Mouse (Mus musculus): ENCODE data around the gene Abca14.

Abca14 gene

DNA sequence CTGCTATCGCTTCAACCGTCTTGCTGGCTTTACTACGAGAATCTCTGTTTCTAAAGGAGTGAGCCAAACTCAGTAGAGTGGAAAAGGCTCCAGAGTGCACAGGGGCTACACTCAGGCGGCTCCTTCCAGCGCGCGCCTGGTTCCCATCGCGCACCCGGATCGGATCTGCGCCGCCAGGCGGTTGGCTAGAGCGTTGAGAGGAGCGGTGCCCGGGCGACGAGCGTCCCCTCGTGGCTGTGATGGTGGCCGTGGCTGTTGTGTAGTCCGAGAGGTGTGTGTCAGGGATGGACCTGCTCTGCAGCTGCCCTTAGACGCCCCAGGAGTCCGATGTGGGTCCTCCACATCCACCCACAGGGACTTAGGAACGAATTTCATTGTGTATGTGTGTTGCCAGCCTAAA, at the start of gene Abca14:
Gene Abca14 (plus strand): TSS at position 173 of the 400 bp plus-strand sequence.
- peak in 1 of 2 experiments; percentile 15 for DNase-seq (ENCODE audit: low spot score in 2 of 2)

DNA sequence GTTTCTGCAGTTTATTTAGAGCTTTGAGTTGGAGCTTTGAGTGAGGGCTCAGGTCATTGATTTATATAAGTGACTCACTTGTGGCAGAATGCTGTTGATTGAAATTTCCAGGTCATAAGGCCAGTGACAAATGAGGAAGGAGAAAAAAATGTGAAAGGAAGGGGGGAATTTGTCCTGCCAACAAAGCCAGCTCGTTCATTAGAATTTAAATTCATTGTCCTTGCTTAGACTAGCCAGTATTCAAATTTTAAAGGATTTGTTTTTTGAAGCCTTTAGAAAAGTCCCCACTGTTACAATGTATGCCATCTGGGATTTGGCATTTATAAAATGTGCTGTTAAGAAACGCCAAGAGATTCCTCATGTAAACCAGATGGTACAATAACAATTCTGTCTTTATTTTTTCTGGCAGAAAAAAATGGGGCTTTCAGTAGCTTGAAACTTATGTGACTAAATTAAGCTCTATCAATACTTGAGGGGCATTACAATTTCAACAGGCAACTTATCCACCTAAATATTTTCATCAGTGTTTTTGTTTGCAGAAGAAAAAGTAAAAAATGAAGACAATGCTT, 46.8 kb upstream of the Abca14 start:
- no peak for DNase-seq (ENCODE audit: low spot score in 2 of 2)

DNA sequence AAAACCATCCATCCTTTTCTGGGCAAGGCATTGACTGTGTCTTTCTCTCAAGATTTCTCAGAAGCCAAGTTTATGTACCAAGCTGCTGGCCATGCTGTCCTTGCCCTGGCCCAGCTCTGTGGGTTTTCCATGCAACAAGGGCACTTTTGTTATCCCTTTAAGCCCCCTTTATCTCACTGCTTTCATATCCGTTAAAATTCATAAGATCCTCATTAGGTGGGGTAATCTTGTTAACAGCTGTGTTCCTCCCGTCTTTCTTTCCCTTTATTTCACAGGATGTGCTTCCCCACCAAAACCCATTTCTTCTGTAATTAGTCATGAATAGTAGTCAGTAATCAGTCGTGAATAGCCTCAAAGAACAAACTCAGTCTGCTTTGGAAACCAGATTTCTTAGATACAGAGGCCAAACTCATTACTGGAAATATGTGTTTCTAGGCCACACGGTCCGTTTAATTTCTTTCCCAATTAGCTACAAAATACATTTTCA, 46.1 kb upstream of the Abca14 start:
- DNase-seq (ENCODE audit: low spot score in 2 of 2), result no peak

DNA sequence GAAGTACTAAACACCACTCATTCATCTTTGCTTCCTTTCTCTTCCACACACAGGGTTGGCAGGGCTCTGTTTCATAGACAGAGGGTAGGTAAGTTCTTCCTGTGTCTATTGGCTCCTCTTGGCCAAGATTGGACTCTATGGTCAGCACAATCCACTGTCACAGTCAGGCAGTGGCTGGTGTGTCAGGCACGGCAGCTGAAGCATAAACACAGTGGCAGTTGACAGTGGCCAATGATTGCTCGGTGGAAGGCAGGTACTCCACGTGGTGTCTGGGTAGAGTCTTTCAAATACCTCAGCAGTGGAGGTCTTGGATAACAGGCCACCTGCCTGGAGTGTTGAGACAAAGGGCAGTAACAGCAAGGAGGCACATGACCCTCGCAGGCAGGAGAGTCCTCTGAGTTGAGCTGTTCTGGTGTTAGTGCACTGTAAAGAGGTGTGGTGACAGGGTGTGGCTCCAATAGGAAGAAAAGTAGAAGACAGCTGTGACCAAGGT, 45.6 kb upstream of the Abca14 start:
- no peak for DNase-seq (ENCODE audit: low spot score in 2 of 2)

DNA sequence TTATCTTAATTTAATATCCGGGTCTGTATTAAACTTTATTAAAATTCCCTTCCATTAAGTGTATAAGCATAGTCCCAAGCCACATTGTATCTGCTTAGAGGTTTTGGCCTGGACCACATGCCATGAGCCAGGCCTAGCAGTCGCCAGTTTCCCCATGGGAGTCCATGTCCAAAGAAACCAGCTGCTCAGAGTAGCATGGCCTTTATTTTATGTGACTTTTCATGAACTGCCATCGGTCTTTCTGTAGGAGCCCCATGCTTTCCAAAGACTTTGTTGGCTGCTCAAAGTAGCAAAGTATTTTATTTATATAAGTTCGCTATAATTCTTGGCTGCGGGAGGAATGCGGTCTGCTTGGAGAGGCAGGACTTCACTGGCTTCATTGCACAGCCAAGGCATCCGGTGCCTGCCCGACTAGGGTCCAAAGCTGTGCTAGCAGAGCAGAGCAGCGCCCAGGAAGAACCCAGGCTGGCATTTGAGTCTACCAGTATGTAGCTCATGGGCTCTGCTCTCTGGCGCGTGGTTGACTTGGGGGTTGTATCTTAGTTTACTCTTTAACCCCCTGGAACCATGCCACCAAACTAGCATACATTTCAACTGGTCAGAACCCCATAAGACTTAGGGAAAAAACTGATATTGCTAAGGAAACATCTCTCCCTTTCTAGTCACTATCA, 40.0 kb upstream of the Abca14 start:
- DNase-seq (ENCODE audit: low spot score in 2 of 2), result no peak

DNA sequence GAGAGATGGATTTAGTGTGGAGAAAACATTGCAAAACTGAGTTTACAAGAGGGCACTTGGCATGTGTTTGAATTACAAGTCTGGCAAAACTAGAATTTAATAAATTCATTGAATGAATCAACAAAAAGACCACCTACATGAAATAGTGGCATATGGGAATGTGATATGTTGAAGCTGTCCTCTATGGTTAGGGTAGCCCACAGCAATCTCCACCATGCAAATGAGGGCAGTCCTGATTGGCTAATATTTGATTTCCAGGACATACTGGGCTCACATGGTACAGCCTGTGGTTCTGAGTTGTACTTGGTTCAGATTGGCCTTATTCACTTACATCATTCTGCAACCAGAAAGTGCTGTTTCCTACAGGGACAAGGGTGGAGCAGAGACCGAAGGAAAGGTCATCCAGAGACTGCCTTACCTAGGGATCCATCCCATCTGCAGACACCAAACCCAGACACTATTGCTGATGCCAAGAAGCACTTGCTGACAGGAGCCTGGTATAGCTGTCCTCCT, 31.5 kb upstream of the Abca14 start:
- DNase-seq (ENCODE audit: low spot score in 2 of 2), result no peak

DNA sequence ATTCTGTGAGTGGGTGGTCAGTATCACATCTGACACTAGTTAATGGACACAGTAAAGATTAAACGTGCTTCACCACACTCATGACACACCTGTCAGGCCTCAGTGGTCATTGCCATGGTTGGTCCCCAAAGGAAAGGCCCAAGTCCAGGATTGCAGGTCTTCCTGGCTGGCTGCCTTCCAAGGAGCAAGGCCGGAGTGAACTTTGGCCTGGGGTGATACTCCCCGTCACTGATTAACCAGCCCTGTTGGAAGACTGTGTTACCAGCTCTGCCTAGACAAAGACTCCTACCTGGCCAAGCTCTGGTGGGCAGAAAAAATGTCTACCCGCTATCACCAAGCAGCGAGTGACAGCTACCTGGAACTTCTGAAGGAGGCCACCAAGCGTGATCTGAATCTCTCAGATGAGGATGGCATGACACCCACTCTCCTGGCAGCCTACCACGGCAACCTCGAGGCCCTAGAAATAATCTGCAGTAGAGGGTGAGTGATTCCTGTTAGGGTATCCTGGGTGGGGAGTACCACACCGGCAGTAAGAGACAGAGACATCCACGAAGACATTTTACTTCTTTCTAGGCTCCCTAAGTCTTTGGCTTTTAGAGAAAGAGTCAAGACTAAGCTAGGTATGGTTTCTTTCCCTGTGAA, 30.0 kb upstream of the Abca14 start, which contains the start of gene Anks4b:
Gene Anks4b (plus strand): TSS at position 256 of the 642 bp plus-strand sequence.
- no peak for DNase-seq (ENCODE audit: low spot score in 2 of 2)

DNA sequence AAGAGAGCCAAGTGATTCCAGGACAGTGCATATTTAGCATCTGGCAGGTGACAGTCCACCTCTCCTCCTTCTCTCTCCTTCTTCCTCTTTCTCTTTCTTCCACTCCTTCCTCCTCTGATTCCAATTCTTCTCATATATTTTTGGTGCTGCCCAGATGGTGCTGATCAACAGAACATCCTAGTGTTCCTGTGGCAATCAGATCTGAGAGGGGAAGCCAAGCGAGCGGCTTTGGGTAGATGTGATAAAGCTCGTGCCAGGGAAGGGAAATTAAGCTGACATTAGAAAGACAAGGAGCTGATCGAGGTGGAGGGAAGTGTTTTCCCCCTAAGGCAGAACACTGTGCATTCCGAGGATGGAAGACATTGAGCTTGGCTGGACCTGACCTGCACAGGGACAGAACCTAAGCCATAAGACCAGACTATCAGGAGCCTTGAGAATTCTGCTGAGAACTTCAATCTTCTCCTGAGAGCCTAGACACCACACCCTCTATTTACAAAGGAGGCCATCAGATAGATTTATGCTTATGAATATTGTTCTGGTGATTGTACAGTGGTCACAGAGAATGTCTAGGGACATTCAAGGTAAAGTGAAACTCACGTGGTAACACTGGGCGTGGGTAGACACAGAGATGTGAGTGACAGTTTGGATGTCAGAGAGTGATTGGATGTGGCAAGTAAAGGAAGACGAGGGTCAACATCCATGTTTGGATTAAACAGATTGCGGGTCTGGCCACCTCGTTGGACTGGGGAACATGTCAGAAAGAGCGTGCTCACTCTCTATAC, 28.8 kb upstream of the Abca14 start:
- DNase-seq (ENCODE audit: low spot score in 2 of 2), result no peak

DNA sequence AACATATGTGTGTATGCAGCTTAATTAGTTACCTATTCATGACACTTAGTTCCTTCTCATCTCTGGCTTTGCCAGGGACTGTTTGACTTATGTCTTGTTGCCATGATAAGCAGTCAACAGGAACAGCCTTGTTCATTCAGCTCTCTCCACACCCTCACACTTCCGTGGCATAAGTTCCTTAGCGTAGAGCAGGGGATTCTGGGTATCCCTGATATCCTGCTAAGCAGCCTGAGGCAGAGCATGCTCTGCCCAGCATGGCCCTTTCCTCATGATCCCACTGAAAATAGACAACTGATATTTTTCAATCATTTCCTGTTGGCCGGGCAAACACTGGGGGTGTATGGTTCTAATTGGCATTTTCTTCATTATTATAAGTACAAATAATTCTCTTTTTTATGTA, 26.1 kb upstream of the Abca14 start:
- DNase-seq (ENCODE audit: low spot score in 2 of 2), result no peak

DNA sequence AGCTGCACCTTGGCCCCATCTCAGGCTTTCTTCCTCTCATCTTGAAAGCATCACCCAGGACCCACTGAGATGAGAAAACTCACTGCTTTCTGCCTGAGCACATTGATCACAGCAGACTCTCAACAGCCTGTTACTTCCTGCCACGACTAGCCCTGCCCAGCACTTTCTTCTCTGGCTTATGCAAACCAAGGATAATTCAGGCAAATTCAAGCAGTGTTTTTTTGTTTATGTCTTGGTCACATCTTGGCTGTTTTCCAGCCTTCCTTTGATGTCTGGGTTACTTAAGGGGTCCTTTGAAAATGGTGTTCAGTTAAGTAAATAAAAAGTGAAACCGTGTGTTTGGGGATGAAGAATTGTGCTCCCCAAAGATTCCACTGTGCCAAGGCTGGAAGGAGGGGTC, 24.8 kb upstream of the Abca14 start:
- DNase-seq (ENCODE audit: low spot score in 2 of 2), result no peak

DNA sequence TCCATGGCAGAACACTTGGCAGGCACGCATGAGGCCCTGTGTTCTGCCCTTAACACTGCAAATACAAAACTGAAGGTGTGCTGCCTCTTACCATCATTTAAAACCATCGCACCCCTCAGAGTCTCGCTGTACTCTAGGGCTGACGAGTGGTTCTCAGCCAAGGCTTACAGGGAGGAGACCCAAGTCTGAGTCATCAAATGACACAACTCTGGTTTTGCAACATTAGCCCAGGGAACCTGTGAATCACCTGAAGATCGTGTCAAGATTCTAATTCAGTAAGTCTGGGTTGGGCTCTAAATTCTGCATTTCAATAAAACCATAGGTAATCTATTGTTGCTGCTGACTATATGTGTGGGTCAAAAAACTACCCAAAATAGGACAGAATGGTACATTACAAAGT, 23.2 kb upstream of the Abca14 start:
- no peak for DNase-seq (ENCODE audit: low spot score in 2 of 2)

DNA sequence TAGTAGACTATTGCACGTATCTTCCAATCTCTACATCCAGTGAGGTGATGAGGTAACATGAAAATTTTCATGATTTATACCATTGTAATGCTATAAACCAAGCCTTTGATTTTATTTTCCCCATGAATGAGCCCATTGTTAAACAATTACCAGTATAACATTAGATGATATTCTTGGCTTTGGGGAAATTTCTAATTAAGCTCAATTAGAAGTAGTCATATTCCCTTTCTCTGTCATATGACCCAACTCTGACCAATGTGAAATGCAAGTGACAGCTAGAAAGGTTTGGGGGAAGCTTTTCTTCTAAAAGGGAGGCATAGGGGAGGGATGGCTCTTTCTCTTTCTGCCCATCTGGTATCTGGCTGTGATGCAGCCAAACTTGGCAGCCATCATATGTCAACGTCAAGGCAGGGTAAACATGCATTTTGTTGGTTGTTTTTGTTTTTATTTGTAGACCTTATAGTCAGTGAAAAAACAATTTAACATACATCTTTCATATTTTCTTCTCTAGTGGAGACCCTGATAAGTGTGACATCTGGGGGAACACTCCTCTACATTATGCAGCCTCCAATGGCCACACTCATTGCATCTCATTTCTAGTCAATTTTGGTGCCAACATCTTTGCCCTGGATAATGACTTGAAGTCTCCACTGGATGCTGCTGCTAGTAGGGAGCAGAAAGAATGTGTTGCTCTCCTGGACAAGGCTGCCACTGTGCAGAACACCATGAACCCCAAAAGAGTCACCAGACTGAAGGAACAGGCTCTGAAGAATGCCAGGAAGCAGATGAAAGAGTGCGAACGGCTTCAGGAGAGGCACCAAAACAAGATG, 22.1 kb upstream of the Abca14 start:
- no peak for DNase-seq (ENCODE audit: low spot score in 2 of 2)

DNA sequence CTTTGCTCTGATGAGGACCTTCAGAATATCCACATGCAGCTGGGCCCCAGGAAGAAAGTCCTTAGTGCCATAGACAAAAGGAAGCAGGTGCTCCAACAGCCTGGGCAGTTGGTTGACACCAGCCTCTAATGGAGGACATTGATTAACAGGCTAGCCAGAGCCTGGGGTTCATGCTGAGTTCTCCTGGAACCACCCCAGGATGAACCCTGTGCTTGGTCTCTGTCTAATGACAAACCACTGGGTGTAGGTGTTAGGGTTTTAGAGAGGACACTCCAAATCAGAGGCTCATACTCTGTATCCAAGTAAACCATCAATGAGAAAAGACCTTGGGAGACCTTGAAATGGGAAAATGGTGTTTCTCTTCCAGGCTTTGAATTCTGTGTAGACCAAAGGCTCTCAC, 20.9 kb upstream of the Abca14 start:
- DNase-seq (ENCODE audit: low spot score in 2 of 2), result no peak

DNA sequence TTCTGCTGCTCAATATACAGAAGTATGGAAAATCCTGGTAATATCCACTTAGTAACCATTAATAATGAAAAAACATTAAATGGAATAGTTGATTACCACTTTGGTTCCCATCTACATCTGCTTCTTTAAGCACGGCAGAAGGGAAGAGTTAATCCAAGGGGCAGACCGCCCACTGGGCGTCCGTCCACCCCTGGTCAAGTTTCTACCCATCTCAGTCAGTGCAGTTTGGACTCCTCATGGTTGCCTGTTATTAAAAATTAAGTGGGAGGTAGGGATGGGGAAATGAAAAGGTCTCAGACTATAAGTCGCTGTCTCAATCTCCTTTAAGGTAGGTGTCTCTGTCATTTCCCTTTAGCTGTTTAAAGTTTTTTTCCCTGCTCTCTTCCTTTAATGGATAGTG, 14.8 kb upstream of the Abca14 start:
- DNase-seq (ENCODE audit: low spot score in 2 of 2), result no peak

DNA sequence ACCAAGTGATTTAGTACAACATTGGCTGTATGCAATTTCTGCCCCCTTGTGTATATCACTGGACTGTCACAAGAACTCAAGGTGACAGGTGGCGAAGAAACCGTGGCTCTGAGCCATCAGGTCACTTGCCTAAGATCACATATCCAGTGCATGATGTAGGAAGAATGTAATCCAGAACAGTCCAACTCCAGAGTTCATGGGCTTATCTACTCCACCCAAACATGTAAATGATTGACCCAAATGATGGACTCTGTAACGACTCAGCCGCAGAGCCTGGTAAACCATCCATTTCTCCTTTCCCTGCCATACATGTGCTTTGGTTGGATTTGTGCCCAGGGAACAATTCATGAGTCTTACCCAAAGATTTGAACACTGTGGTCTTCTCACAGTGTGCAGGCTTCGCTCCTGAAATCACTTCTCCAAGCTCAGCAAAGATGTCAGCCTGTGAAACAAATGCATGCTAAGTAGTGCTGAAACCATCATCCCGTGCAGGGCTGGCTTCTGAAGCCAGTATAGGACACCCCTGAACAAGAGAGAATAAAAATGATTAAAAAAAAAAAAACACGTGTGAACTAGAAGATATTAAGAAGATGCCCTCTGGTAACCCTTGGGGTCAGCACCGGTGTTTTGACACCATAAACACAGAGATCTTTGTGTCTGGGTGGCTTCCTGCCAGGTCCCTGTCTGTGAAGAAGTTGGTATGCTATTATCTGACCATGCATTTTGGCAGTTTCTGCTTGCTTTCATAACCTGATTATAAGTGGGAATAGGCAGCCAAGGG, 14.2 kb upstream of the Abca14 start:
- DNase-seq (ENCODE audit: low spot score in 2 of 2), result no peak

DNA sequence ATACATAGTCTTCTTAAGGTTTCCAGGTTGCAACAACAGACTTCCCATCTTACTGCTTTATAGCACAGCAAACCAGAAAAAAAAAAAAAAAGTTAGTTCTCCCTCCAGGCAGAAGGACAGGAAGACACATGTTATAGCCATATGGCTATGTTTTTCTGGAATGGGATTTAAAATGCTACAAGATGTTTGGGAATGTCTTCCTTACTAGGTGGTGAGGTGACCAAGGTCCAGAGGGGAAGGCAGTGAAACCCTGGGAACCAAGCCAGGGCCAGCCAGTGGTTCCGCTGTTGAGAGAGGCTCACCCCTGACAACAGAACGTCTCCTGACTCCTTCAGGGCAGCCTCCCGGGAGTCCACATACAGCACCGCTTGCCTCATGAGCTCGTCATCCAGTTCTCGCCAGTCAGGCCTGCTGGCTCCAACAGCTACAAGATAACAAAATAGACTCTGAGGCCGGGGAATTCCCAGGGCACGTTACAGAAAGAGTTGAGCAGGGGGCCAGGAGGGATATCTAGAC, 13.6 kb upstream of the Abca14 start:
- DNase-seq (ENCODE audit: low spot score in 2 of 2), result no peak

DNA sequence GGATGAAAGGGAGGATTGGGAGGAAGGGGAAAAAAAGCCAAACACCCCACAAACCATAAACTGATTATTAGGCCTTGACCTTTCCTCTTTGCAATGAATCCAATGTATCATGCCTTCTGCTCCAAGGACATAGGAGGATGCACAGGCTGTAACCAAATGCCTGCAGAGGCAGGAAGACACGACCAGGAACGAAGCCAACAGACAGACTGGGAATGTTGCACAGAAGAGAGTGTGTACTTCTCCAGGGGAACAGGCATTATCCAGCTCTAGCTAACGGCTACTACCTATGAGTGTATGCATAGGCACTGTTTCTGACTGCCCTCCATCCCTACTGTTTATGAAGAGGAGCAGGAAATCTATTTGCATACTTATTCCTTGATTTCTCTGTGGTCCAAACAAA, 11.6 kb upstream of the Abca14 start:
- DNase-seq (ENCODE audit: low spot score in 2 of 2), result no peak

DNA sequence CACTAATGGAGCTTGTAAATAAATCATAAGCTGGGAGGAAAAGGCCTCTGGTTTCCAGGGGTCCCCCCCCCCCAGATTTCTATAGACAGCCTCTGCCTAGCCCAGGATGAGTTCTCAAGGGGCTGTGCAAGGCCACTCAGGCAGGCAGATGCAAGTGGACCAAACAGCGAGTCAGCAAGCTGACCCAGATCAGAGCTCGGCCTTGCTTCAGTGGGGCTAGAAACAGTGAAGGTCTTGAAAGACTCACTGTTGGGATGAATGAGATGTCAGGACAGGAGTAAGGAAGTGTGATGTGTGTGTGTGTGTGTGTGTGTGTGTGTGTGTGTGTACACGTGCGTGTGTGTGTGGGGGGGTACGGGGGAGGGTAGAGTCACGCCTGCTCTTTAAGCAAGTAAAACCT, 10.9 kb upstream of the Abca14 start:
- no peak for DNase-seq (ENCODE audit: low spot score in 2 of 2)

DNA sequence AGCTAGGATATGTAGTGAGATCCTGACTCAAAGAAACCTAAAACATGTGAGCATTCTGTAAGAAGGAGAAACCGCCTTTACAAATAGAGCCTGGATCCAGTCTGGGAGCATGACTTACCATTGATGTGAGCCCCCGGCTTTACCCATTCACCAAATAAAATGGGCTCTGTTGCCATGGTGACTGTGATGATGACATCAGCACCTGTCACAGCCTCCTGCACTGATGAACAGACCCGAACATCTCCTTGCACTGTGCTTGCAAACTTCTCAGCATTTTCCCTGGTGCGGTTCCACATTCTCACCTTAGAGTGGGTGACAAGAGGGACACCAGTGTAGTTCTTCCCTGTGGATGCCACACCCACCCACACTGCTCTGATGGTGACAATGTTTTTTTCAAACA, 8.6 kb upstream of the Abca14 start:
- no peak for DNase-seq (ENCODE audit: low spot score in 2 of 2)

DNA sequence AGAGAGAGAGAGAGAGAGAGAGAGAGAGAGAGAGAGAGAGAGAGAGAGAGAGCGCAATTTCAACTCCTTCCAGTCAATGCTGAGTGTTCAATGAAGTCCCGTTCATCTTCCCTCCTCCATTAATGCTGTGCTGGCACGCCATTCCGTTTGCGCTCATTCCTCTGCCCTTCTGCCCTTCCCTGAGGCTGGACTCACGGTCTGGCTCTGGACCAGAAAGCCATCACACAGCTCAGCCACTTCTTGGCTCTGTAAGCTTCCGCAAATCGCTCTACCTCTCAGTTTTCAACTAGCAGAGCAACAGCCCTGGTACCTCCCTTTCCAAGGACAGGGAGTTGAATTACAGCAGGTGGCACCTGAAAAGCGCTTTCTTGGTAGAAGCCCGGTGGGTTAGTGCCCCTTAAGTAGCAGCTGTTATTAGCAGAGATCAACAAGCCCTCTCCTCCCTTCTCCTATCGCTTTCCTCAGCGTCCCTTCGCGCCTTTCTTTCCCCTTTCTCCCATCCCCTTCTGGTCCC, 2.5 kb upstream of the Abca14 start:
- no peak for DNase-seq (ENCODE audit: low spot score in 2 of 2)
